Mouse (Mus musculus): ENCODE measurements at regions not wholly inside any gene's neighbourhood (a gene's known extent, or its start where the extent isn't known, plus 50 kb on each side); places are given as distances from the start of the nearest gene placed in this dataset.

GRCm38 (mm10) chr7:58093523-58093922 is 562.4 kb upstream of the Atp10a start:
- no peak for DNase-seq (ENCODE audit: inconsistent age in 2 of 2, low spot score in 1 of 2)

GRCm38 (mm10) chr7:58078825-58079224 is 569.0 kb upstream of the Gabra5 start:
- DNase-seq (ENCODE audit: inconsistent age in 2 of 2, low spot score in 1 of 2), result no peak

- peak in 1 of 2 experiments; percentile 24 for DNase-seq (ENCODE audit: inconsistent age in 2 of 2, low spot score in 1 of 2)
Measured at GRCm38 (mm10) chr7:58032975-58033374, 523.1 kb upstream of the Gabra5 start.

GRCm38 (mm10) chr7:58032111-58032510 is 522.3 kb upstream of the Gabra5 start:
- DNase-seq (ENCODE audit: inconsistent age in 2 of 2, low spot score in 1 of 2), result no peak

GRCm38 (mm10) chr7:57992406-57993223 is 482.8 kb upstream of the Gabra5 start:
- DNase-seq (ENCODE audit: inconsistent age in 2 of 2, low spot score in 1 of 2), result no peak

- no peak for DNase-seq (ENCODE audit: inconsistent age in 2 of 2, low spot score in 1 of 2)
Measured at GRCm38 (mm10) chr7:57983192-57983591, 473.3 kb upstream of the Gabra5 start.

- no peak for DNase-seq (ENCODE audit: inconsistent age in 2 of 2, low spot score in 1 of 2)
Measured at GRCm38 (mm10) chr7:57966216-57966615, 456.4 kb upstream of the Gabra5 start.

- DNase-seq (ENCODE audit: inconsistent age in 2 of 2, low spot score in 1 of 2), result no peak
Measured at GRCm38 (mm10) chr7:57958871-57959270, 449.0 kb upstream of the Gabra5 start.
